Mouse (Mus musculus) midbrain, embryonic 12.5 days (tissue): ENCODE results near the gene Stat3. TPM values are rescaled to one million over a fixed set of nuclear protein-coding genes. Genes with fewer than 3 reads are reported as not detected.
A peak's percentile ranks its signal among the peaks of the same experiment; 100 is the strongest.

ENCODE experiments used
- ATAC-seq: fragments of 200-750 bp; cut with Nextera tagmentation; 2 replicates; pipeline ENCODE4 v1.8.0; 2017; ENCODE audit warnings: low read depth, moderate TSS enrichment, moderate library complexity; ENCODE audit not compliant: low FRiP score
- H3K27ac ChIP-seq: fragments of 300-500 bp; sonication (generic); replicated peaks from 2 replicates; pipeline ENCODE4 v1.5.1; 2016; ENCODE audit warnings: mild to moderate bottlenecking
- H3K27me3 ChIP-seq: fragments of 300-500 bp; sonication (generic); 2 replicates; pipeline ENCODE4 v1.6.1; 2016; ENCODE audit warnings: mild to moderate bottlenecking
- H3K36me3 ChIP-seq: fragments of 300-500 bp; sonication (generic); 2 replicates; pipeline ENCODE4 v1.6.1; 2016
- H3K4me1 ChIP-seq: fragments of 300-500 bp; sonication (generic); 2 replicates; pipeline ENCODE4 v1.6.1; 2016
- H3K4me2 ChIP-seq: fragments of 300-500 bp; sonication (generic); replicated peaks from 2 replicates; pipeline ENCODE4 v1.6.1; 2016; ENCODE audit warnings: mild to moderate bottlenecking, moderate library complexity
- H3K4me3 ChIP-seq: fragments of 300-500 bp; sonication (generic); 2 replicates; pipeline ENCODE4 v1.5.1; 2016; ENCODE audit warnings: mild to moderate bottlenecking
- H3K9ac ChIP-seq: fragments of 300-500 bp; sonication (generic); replicated peaks from 2 replicates; pipeline ENCODE4 v1.6.1; 2016; ENCODE audit warnings: mild to moderate bottlenecking, moderate library complexity
- H3K9me3 ChIP-seq: fragments of 300-500 bp; sonication (generic); 2 replicates; pipeline ENCODE4 v1.6.1; 2016; ENCODE audit warnings: mild to moderate bottlenecking
- WGBS: fragments of 180-500 bp; shearing (Covaris S2); methylation state at CpG from one replicate; pipeline ENCODE4 v1.1.7; 2016; 5-methylcytosine and 5-hydroxymethylcytosine counted together
- polyA plus RNA-seq: library from polyadenylated mRNA; unstranded; fragments of >200 nt; fragmentation: Nextera tagmentation; extraction: Ambion mirVana; gene quantifications from 2 replicates; pipeline ENCODE4 v1.2.1, GENCODE M21; 2016

Stat3 gene
- polyA plus RNA-seq, 1 experiment from 2014 or later: 35.0 TPM

DNA sequence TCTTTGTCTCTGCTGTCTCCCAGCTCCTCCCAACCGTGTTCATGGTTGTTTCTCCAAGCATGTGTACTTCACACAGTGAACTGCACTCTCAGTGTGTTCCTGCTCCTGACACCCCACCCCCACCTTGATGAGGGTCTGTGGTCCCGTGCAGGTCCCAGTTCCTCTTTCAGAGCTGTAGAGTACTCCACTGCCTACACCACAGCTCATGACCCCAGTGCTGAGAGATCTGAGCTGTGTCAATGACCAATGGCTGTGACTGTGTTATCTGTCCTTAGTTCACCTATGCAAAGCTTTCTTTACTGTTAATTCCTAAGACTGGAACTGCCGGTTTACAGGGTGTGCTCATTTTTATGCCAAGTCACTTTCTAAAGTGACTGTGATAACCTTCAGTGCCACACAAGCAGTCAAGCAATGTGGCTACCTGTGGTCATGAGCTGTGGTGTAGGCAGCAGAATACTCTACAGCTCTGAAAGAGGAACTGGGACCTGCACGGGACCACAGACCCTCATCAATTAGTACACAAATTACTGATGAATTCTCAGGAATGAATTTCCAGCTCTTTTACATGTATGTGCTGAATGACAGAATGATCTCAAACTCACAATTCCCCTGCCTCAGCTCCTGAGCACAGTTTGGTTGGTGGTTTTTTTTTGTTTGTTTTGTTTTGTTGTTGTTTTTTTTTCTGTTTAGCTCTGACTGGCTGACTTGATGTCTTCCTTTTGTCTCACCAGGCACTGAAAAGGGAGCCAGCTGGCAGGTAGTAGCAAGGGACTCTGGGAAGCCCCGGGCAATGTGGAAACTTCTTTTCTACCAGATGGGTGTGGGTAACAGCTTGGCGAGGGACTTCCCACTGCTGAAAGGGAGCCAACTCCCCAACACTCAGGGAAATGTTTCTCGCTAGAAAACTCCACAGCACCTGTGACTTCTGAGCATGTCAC, 41.8 kb downstream of the Stat3 start:
- H3K4me2 ChIP-seq: no peak overlapping the region
- peaks cover 7% of the 10 kb centered on the region; the same call in 1 of the 2 replicates for H3K9me3 ChIP-seq
- peaks cover 15% of the 10 kb centered on the region for H3K36me3 ChIP-seq
- H3K4me1 ChIP-seq: peaks cover 10% of the 10 kb centered on the region
- no peak for ATAC-seq
- H3K27me3 ChIP-seq: no peaks in the 10 kb centered on the region
- no peak overlapping the region for H3K9ac ChIP-seq
- 79% methylated on average over 7 of the region's 7 CpGs for WGBS
- H3K4me3 ChIP-seq: no peak overlapping the region
- H3K27ac ChIP-seq: peak overlapping the region; percentile 20; the same call in 1 of the 2 replicates

DNA sequence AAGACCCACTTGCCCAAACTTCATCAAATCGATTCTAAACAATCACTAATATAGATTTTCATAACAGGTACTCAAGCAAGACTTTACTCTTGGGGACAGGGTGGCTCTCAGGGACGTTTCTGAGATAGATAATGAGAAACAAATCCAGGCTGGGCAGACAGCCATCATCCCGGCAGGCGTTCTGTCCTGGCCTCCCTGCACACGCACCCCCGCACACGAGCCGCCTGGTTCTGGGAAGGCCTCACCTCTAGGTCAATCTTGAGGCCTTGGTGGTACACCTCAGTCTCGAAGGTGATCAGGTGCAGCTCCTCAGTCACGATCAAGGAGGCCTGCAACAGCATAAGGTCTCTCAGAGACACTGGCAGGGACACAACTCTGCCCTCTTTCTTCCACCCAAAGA, 43.3 kb downstream of the Stat3 start:
- no peak overlapping the region for H3K4me3 ChIP-seq
- H3K9ac ChIP-seq: no peak overlapping the region
- H3K27me3 ChIP-seq: no peaks in the 10 kb centered on the region
- H3K4me1 ChIP-seq: peaks cover 10% of the 10 kb centered on the region
- H3K27ac ChIP-seq: no peak overlapping the region
- H3K9me3 ChIP-seq: no peaks in the 10 kb centered on the region
- no peak for ATAC-seq
- WGBS: 81% methylated on average over 10 of the region's 10 CpGs
- no peak overlapping the region for H3K4me2 ChIP-seq
- H3K36me3 ChIP-seq: peaks cover 2% of the 10 kb centered on the region; the same call in 1 of the 2 replicates

DNA sequence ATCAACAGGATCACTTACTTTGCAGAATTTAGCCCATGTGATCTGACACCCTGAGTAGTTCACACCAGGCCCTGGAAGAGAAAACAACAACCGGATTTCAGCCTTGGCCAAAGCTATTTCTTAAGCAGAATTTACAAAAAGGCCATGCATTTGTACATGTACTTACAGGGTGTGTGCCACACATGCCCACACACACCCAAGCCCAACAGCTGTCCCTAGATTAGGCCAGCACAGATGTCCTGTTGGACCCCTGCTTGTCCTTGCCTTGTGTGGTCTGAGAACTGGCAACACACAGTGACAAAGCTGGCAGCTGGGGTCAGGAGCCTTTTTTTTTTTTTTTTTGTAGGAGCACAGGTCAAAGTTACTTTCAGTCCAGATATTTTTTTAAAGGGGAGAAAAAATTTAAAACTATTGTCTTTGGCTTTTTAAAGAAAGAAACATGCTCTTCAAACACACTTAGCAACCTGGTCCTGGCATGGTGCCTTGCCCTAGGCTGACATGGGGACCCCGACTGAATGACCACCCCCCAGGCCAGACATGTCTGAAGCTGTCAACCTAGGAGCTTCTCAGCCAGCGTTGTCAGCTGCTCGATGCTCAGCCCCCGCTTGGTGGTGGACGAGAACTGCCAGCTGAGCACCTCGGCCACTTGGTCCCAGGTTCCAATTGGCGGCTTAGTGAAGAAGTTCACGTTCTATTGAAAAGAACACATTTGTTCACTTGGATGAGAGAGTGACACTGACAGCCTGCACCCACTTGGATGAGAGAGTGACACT, 45.0 kb downstream of the Stat3 start:
- H3K4me3 ChIP-seq: no peak overlapping the region
- peaks cover 10% of the 10 kb centered on the region for H3K4me1 ChIP-seq
- H3K36me3 ChIP-seq: no peaks in the 10 kb centered on the region
- no peaks in the 10 kb centered on the region for H3K9me3 ChIP-seq
- no peak overlapping the region for H3K27ac ChIP-seq
- WGBS: 73% methylated on average over 9 of the region's 9 CpGs
- H3K27me3 ChIP-seq: no peaks in the 10 kb centered on the region
- H3K9ac ChIP-seq: no peak overlapping the region
- no peak for ATAC-seq
- H3K4me2 ChIP-seq: no peak overlapping the region

DNA sequence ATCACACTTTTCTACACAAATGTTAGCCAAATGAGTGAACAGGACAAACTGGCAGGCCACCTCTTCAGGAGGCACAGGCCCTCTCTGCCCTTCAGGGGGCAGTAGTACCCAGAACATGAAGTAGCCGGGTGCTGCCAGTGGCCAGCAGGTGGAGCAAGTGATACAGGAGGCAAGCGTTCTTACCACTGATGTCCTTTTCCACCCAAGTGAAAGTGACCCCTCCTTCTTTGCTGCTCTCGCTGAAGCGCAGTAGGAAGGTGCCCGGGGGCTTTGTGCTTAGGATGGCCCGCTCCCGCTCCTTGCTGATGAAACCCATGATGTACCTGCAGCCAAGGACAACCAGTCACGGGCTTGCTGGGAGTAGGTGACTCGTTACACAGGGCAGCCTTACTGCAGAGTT, 45.9 kb downstream of the Stat3 start:
- ATAC-seq: no peak
- Histone ChIP-seq H3K4me2 (0 out of 2 replicates have a peak overlapping the region, but pooled peaks have one; percentile 16), H3K27ac (no peak overlapping the region), H3K9me3 (no peaks in the 10 kb centered on the region), H3K4me3 (no peak overlapping the region), H3K9ac (no peak overlapping the region), H3K4me1 (peaks cover 10% of the 10 kb centered on the region), H3K36me3 (no peaks in the 10 kb centered on the region), H3K27me3 (no peaks in the 10 kb centered on the region)
- 10% methylated on average over 9 of the region's 9 CpGs for WGBS

DNA sequence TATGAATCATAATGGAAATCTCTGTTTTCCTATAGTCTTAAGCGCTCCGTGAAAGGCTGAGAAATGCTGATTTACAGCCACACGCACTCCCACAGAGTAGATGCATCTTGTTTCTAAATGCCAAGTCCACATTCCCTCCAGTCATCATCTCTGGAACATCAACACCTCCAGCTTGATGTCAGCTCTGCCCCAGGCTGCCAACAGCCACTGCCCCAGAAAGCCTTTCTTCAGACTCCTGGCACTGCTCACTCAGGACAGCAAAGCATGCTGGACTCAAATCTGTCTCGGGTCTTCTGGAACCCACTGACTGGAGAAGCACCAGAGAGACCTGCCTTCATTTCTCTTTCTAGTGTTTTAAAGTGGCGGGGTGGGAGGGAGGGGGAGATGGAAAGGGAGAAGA, 46.9 kb downstream of the Stat3 start:
- Histone ChIP-seq H3K9me3 (no peaks in the 10 kb centered on the region), H3K36me3 (no peaks in the 10 kb centered on the region), H3K27ac (no peak overlapping the region), H3K4me2 (no peak overlapping the region), H3K4me1 (peaks cover 7% of the 10 kb centered on the region; the same call in 1 of the 2 replicates), H3K9ac (no peak overlapping the region), H3K4me3 (no peak overlapping the region), H3K27me3 (no peaks in the 10 kb centered on the region)
- no peak for ATAC-seq
- WGBS: 84% methylated on average over 5 of the region's 5 CpGs

DNA sequence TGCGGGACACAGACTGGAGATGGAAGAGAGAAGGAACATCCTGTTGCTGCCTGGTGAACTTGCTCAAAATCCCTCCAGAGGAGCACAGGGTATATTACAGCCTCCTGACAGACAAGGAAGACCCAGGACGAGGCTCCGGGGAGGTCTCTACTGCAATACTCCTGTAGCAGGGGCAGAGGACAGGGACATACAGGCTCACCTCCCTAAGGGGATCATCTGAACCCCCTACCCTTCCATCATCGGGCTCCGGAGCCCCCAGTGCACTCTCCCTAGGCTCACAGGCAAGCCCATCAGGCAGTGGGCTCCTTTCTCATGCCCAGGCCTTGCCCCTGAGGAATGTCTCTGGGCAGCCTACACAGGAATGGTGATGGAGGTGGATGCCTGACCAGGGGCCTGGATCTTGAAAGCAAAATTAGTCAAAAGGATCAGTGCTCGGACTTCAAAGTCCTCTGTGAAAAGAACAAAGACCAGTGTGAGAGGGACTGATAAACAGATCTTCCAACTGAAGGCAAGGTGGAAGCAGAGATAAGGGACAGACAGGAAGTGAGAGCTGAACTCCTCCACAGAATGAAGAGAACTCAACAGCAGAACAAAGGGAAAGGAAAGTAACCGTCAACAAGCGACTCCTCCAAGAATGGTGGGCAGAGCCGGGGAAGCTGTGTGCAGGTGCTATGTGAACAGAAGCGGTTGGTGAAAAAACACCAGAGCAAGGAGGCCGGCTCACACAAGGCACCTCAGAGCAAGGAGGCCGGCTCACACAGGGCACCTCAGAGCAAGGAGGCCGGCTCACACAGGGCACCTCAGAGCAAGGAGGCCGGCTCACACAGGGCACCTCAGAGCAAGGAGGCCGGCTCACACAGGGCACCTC, 47.9 kb downstream of the Stat3 start:
- H3K4me1 ChIP-seq: peaks cover 7% of the 10 kb centered on the region; the same call in 1 of the 2 replicates
- H3K4me2 ChIP-seq: no peak overlapping the region
- WGBS: 71% methylated on average over 15 of the region's 15 CpGs
- no peaks in the 10 kb centered on the region for H3K9me3 ChIP-seq
- H3K27ac ChIP-seq: peak overlapping the region; percentile 42
- no peaks in the 10 kb centered on the region for H3K27me3 ChIP-seq
- H3K36me3 ChIP-seq: no peaks in the 10 kb centered on the region
- no peak overlapping the region for H3K4me3 ChIP-seq
- no peak for ATAC-seq
- H3K9ac ChIP-seq: no peak overlapping the region

DNA sequence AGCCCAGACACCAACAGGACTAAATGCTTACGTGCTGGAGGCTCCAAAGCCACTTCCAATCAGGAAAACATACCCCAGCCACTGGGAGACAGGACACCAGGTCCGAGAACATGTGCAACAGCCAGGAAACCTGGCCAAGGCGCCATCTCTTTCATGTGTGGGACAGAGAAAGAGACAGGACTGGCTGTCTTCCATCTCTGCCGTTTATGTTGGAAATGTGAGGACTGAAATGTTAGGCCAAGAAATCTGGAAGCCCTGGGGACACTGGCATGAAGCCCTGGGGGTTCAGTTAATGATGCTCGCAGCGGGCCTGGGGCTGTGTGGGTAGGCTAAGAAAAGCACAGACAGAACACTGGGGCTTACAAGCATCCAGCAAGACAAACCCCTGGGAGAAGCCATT, 48.9 kb downstream of the Stat3 start:
- Histone ChIP-seq H3K4me2 (no peak overlapping the region), H3K27me3 (no peaks in the 10 kb centered on the region), H3K4me1 (peaks cover 7% of the 10 kb centered on the region; the same call in 1 of the 2 replicates), H3K27ac (no peak overlapping the region), H3K9ac (no peak overlapping the region), H3K36me3 (no peaks in the 10 kb centered on the region), H3K4me3 (no peak overlapping the region), H3K9me3 (no peaks in the 10 kb centered on the region)
- no peak for ATAC-seq
- WGBS: 89% methylated on average over 6 of the region's 6 CpGs

DNA sequence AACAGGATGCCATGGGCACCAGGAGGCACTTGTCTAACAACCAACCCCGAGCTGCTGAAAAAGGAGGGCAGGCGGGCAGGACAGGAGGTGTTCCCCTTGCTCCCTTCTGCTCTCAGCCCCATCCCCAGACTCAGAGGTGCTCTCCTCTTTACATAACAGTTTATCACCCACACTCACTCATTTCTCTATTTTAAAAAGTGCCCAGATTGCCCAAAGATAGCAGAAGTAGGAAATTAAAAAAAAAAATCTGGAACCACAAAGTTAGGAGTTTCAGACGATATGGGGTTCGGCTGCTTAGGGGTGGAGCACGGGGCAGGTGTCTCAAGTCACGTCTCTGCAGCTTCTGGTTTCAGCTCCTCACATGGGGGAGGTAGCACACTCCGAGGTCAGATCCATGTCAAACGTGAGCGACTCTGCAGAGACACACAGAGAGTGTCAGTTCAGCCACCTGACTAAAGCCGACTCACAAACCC, 51.0 kb downstream of the Stat3 start:
- no peak overlapping the region for H3K27ac ChIP-seq
- H3K9ac ChIP-seq: no peak overlapping the region
- no peaks in the 10 kb centered on the region; the same call in 1 of the 2 replicates for H3K27me3 ChIP-seq
- H3K9me3 ChIP-seq: no peaks in the 10 kb centered on the region
- 79% methylated on average over 10 of the region's 10 CpGs for WGBS
- no peak overlapping the region for H3K4me2 ChIP-seq
- no peak overlapping the region for H3K4me3 ChIP-seq
- no peaks in the 10 kb centered on the region for H3K36me3 ChIP-seq
- peaks cover 3% of the 10 kb centered on the region; the same call in 1 of the 2 replicates for H3K4me1 ChIP-seq
- no peak for ATAC-seq

DNA sequence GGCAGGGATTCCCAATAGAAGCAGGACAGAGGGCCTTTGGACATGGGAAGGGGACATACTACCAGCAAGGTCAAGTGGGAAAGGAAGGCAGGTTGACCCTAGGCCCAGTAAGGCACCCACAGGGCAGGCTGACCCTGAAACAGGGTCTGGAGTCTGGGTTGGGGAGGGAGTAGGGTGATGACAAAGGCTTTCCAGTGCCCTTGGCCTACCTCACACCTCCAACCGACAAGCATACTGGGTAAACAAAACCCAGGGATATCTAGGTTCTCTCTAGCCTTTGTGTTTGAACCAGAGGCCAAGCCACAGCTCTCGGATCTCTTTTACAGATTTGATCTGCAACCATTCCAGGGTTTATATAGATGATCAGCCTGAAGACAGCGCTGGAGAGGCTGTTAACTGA, 51.6 kb downstream of the Stat3 start:
- Histone ChIP-seq H3K4me1 (peaks cover 3% of the 10 kb centered on the region; the same call in 1 of the 2 replicates), H3K27me3 (no peaks in the 10 kb centered on the region; the same call in 1 of the 2 replicates), H3K4me3 (no peak overlapping the region), H3K9me3 (no peaks in the 10 kb centered on the region), H3K9ac (no peak overlapping the region), H3K4me2 (no peak overlapping the region), H3K27ac (no peak overlapping the region), H3K36me3 (no peaks in the 10 kb centered on the region)
- WGBS: 78% methylated on average over 3 of the region's 3 CpGs
- no peak for ATAC-seq

DNA sequence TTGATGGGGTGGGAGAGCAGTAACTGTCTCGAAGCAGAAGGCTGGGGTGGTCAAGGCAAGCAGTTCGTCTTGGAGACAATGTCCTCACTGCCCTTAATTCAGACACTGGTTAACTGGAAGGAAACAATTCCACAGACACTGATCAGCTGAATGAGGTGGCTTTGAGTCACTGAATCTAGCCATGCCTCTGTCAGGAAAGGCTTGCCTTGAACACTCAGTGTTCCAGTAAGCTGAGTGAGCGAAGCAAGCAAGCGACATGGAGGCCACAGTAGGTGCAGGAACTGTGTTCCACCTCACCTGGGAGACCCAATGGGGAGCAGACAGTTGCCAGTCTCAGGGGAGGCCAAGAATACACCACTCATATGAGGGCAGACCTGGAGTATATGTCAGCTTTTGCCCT, 52.1 kb downstream of the Stat3 start:
- no peak overlapping the region for H3K27ac ChIP-seq
- no peaks in the 10 kb centered on the region for H3K36me3 ChIP-seq

DNA sequence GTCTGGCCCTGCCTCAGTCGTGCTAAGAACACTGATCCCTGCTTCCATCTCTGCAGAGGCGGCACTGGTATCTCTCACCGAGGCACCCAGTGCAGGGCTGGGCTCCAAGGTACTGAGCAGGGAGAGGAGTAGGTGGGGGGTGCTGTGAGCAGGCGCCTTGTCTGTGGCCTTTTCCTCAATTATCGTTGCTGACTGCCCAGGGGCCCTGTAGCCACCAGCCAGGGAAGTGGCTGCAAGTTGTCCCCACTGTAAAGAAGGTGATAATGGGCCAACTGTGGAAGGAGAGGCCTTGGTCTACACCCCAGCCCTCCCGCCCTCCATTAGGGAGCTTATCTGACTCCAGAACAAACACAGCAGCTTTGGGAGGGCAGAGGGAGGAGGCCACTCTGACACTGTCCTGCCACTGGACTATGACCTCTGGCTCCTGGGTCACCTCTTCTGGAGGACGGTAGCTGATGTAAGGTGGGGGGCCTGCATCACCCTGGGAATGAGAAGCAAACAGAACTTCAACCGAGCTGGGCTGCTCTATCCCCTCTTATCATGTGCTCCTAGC, 53.1 kb downstream of the Stat3 start:
- Histone ChIP-seq H3K4me2 (no peak overlapping the region), H3K9me3 (no peaks in the 10 kb centered on the region), H3K4me1 (peaks cover 3% of the 10 kb centered on the region; the same call in 1 of the 2 replicates), H3K27me3 (no peaks in the 10 kb centered on the region; the same call in 1 of the 2 replicates), H3K4me3 (no peak overlapping the region), H3K27ac (0 out of 2 replicates have a peak overlapping the region, but pooled peaks have one; percentile 10), H3K9ac (no peak overlapping the region), H3K36me3 (no peaks in the 10 kb centered on the region)
- 72% methylated on average over 8 of the region's 8 CpGs for WGBS
- ATAC-seq: no peak

More for the DNA sequence above, 52.1 kb downstream of the Stat3 start:
- Histone ChIP-seq H3K4me2 (no peak overlapping the region), H3K27me3 (no peaks in the 10 kb centered on the region; the same call in 1 of the 2 replicates), H3K4me1 (peaks cover 3% of the 10 kb centered on the region; the same call in 1 of the 2 replicates), H3K4me3 (no peak overlapping the region), H3K9ac (no peak overlapping the region), H3K9me3 (no peaks in the 10 kb centered on the region)
- ATAC-seq: no peak
- WGBS: 81% methylated on average over 4 of the region's 4 CpGs
